In genomic region chr4:144951859-144952258, GRCm38 (mm10) we compare ENCODE assay signal across 19 mouse cellular contexts. TPM values are rescaled to one million over a fixed set of nuclear protein-coding genes. Genes with fewer than 3 reads are reported as not detected.
DNase-seq lines count a peak whose midpoint lies in the region; ATAC-seq lines count a peak whose summit lies in the region.
"Had no signal": no experiment of that assay in that cellular context is flagged by ENCODE, and none has a peak within 500 bp of the region (broad histone marks: within the 10 kb centered on the region; RNA-seq: fewer than 3 reads in every experiment).

No protein-coding gene starts in this region.

- no peak overlapping the region for H3K4me2 ChIP-seq in heart, embryonic 11.5 days
- H3K4me2 ChIP-seq: embryonic facial prominence, embryonic 15.5 days; hindbrain, embryonic 13.5 days; neural tube, embryonic 13.5 days had no signal

- WGBS in heart, embryonic 11.5 days (ENCODE audit: insufficient replicate concordance), result 66% methylated on average over 7 of the region's 7 CpGs

- peaks cover 25% of the 10 kb centered on the region for H3K4me1 ChIP-seq in heart, embryonic 11.5 days (ENCODE audit: control insufficient read depth, insufficient read depth, low read length)

- no peaks in the 10 kb centered on the region for H3K9me3 ChIP-seq in heart, embryonic 11.5 days (replicated peaks; ENCODE audit: control insufficient read depth, low read length)
- H3K9me3 ChIP-seq: embryonic facial prominence, embryonic 15.5 days; hindbrain, embryonic 13.5 days; neural tube, embryonic 13.5 days had no signal

- DNase-seq in cerebellum, postnatal 10 days, result peak; percentile 62 to 67
- DNase-seq in cerebellum, adult 8-10 months, result no peak
- peak; percentile 74 for DNase-seq in heart, adult 8-10 months (ENCODE audit: low spot score)
- DNase-seq in 3134 (ENCODE audit: extremely low read depth, insufficient read length, low spot score), result peak; percentile 23
- peak; percentile 45 for DNase-seq in fibroblast of lung, adult 2 months (ENCODE audit: low read depth)
- DNase-seq in neural tube, embryonic 10.5 days (ENCODE audit: extremely low spot score, low spot score), result no peak
- no peak for DNase-seq in right cerebral cortex, adult 18-20 months
- DNase-seq: adrenal gland, postnatal 10 days; gastrocnemius, postnatal 36 days; kidney, adult 2 months; liver; midbrain, embryonic 14.5 days; retina, postnatal 1 day; spleen, adult 18-20 months; thymus, postnatal 36 days had no signal

- H3K4me3 ChIP-seq in heart, embryonic 11.5 days (ENCODE audit: low read depth, low read length), result no peak overlapping the region
- H3K4me3 ChIP-seq: embryonic facial prominence, embryonic 15.5 days; hindbrain, embryonic 13.5 days; neural tube, embryonic 13.5 days had no signal

- no peak for ATAC-seq in heart, embryonic 11.5 days (replicated peaks; ENCODE audit: insufficient number of reproducible peaks, low FRiP score, low TSS enrichment)

- no peaks in the 10 kb centered on the region for H3K36me3 ChIP-seq in heart, embryonic 11.5 days (ENCODE audit: control insufficient read depth, insufficient read depth, low read length)
- H3K36me3 ChIP-seq: embryonic facial prominence, embryonic 15.5 days; hindbrain, embryonic 13.5 days; neural tube, embryonic 13.5 days had no signal

- H3K27me3 ChIP-seq in heart, embryonic 11.5 days (ENCODE audit: control insufficient read depth, insufficient read depth, low read length), result no peaks in the 10 kb centered on the region
- H3K27me3 ChIP-seq: embryonic facial prominence, embryonic 15.5 days; hindbrain, embryonic 13.5 days; neural tube, embryonic 13.5 days had no signal

- H3K27ac ChIP-seq in heart, embryonic 11.5 days (ENCODE audit: low read depth, low read length), result no peak overlapping the region
- H3K27ac ChIP-seq: embryonic facial prominence, embryonic 15.5 days; hindbrain, embryonic 13.5 days; neural tube, embryonic 13.5 days had no signal

- no peak overlapping the region for H3K9ac ChIP-seq in heart, embryonic 11.5 days (ENCODE audit: low read depth, low read length)
- H3K9ac ChIP-seq: embryonic facial prominence, embryonic 15.5 days; hindbrain, embryonic 13.5 days; neural tube, embryonic 13.5 days had no signal

RNA-seq across cellular contexts. Expression of gene Dhrs3, which starts 59.2 kb away (rescaled TPM):
- total RNA-seq in heart, adult 8-10 months (2022), result 100 to 1,000 TPM in 3 of 4 experiments, 10 to 100 TPM in 1; 98.8 to 151 (median 131) TPM
- 17.4 and 20.5 TPM in 2 replicates for polyA plus RNA-seq in heart, embryonic 11.5 days (2014; fragmentation: Nextera tagmentation; extraction: Ambion mirVana)

Comparison
In these comparisons a context has a peak if more than half of its experiments do, and no peak if none do; other contexts are left out.
1. DNase-seq: peak in cerebellum, postnatal 10 days (2 of 2), heart, adult 8-10 months (single experiment), 3134 (single experiment) and fibroblast of lung, adult 2 months (single experiment); none in cerebellum, adult 8-10 months (single experiment), neural tube, embryonic 10.5 days (single experiment) and right cerebral cortex, adult 18-20 months (single experiment).